Mouse (Mus musculus) liver, embryonic 15.5 days (tissue): ENCODE measurements around the gene Acad12. TPM values are rescaled to one million over a fixed set of nuclear protein-coding genes. Genes with fewer than 3 reads are reported as not detected.
A peak's percentile ranks its signal among the peaks of the same experiment; 100 is the strongest.

Experiments
- ATAC-seq: fragments of 200-750 bp; cut with Nextera tagmentation; 2 replicates; pipeline ENCODE4 v1.8.0; 2017; ENCODE audit warnings: moderate number of reproducible peaks, mild to moderate bottlenecking, moderate library complexity; ENCODE audit not compliant: insufficient read depth
- H3K27ac ChIP-seq: fragments of 300-500 bp; sonication (generic); replicated peaks from 2 replicates; pipeline ENCODE4 v1.5.1; 2015; ENCODE audit warnings: mild to moderate bottlenecking, inconsistent platforms
- H3K27me3 ChIP-seq: fragments of 300-500 bp; sonication (generic); 2 replicates; pipeline ENCODE4 v1.6.1; 2015; ENCODE audit warnings: mild to moderate bottlenecking, inconsistent platforms
- H3K36me3 ChIP-seq: fragments of 300-500 bp; sonication (generic); replicated peaks from 2 replicates; pipeline ENCODE4 v1.6.1; 2015; ENCODE audit warnings: moderate library complexity, mild to moderate bottlenecking, inconsistent platforms
- H3K4me1 ChIP-seq: fragments of 300-500 bp; sonication (generic); replicated peaks from 2 replicates; pipeline ENCODE4 v1.6.1; 2015; ENCODE audit warnings: inconsistent platforms
- H3K4me2 ChIP-seq: fragments of 300-500 bp; sonication (generic); 2 replicates; pipeline ENCODE4 v1.6.1; 2015; ENCODE audit warnings: moderate library complexity, mild to moderate bottlenecking, inconsistent platforms
- H3K4me3 ChIP-seq: fragments of 300-500 bp; sonication (generic); replicated peaks from 2 replicates; pipeline ENCODE4 v1.5.1; 2015; ENCODE audit warnings: mild to moderate bottlenecking, inconsistent platforms
- H3K9ac ChIP-seq: fragments of 300-500 bp; sonication (generic); 2 replicates; pipeline ENCODE4 v1.6.1; 2015; ENCODE audit warnings: moderate library complexity, mild to moderate bottlenecking, inconsistent platforms
- H3K9me3 ChIP-seq: fragments of 300-500 bp; sonication (generic); replicated peaks from 2 replicates; pipeline ENCODE4 v1.6.1; 2016; ENCODE audit warnings: inconsistent platforms
- WGBS: fragments of 180-500 bp; shearing (Covaris S2); methylation state at CpG from one replicate; pipeline ENCODE4 v1.1.7; 2015; ENCODE audit warnings: mixed read lengths; ENCODE audit not compliant: insufficient replicate concordance; 5-methylcytosine and 5-hydroxymethylcytosine counted together
- polyA plus RNA-seq: library from polyadenylated mRNA; unstranded; fragments of >200 nt; fragmentation: Nextera tagmentation; extraction: Ambion mirVana; gene quantifications from 2 replicates; pipeline ENCODE4 v1.2.1, GENCODE M21; 2015

The Acad12 gene
- polyA plus RNA-seq, 1 experiment from 2014 or later: 1.2 TPM

DNA sequence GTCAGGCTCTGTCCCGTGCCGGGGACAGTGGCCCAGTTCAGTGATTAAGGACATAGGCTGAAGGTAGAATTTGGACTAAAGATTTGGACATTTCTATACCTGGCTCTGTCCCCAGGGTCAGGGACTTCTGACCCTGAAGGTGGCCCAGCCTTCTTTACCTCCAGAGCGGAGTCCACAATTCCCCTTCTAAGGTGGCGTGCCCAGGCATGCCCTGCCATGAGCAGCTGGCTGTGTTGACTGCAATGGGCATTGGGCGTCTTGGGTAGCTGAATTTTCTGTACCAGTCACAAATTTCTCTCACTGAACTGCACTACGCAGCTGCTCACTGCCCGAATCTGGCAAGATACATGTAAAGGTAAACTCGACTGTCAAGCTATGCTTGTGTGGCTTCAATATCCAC, 36.8 kb downstream of the Acad12 start:
- Histone ChIP-seq H3K4me1 (peaks cover 28% of the 10 kb centered on the region), H3K27ac (no peak overlapping the region), H3K9me3 (no peaks in the 10 kb centered on the region), H3K9ac (no peak overlapping the region), H3K4me3 (no peak overlapping the region), H3K4me2 (no peak overlapping the region), H3K27me3 (no peaks in the 10 kb centered on the region), H3K36me3 (peaks cover 36% of the 10 kb centered on the region)
- 77% methylated on average over 8 of the region's 8 CpGs for WGBS
- ATAC-seq: no peak

- no peak overlapping the region for H3K4me2 ChIP-seq
- ATAC-seq: no peak
- no peaks in the 10 kb centered on the region; the same call in 1 of the 2 replicates for H3K4me1 ChIP-seq
- peaks cover 82% of the 10 kb centered on the region for H3K36me3 ChIP-seq
- no peak overlapping the region for H3K9ac ChIP-seq
- no peak overlapping the region for H3K4me3 ChIP-seq
- 76% methylated on average over 11 of the region's 11 CpGs for WGBS
- no peak overlapping the region for H3K27ac ChIP-seq
- H3K27me3 ChIP-seq: no peaks in the 10 kb centered on the region
- H3K9me3 ChIP-seq: no peaks in the 10 kb centered on the region
Observed at GRCm38 (mm10) chr5:121576927-121577488, 41.7 kb downstream of the Acad12 start.

DNA sequence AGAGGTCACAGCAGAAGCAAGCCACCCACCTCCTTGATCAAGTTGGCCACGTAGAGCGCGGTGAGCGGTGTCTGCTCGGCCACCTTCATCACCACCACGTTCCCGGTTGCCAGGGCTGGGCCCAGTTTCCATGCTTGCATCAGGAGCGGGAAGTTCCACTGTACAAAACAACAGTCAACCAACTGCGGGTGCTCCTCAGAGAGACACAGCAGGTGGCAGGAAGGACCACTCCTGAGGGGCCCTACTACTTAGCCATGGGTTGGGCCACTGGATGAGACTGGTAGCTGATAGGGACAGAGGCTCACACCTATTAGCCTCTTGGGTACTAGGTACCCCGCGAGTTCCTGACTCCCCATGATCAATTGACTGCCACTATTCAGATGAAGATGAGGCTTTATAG, 42.9 kb downstream of the Acad12 start:
- H3K4me1 ChIP-seq: no peaks in the 10 kb centered on the region
- no peak for ATAC-seq
- peaks cover 93% of the 10 kb centered on the region for H3K36me3 ChIP-seq
- H3K4me2 ChIP-seq: no peak overlapping the region
- no peak overlapping the region for H3K27ac ChIP-seq
- 90% methylated on average over 11 of the region's 11 CpGs for WGBS
- no peaks in the 10 kb centered on the region for H3K27me3 ChIP-seq
- no peak overlapping the region for H3K9ac ChIP-seq
- no peaks in the 10 kb centered on the region for H3K9me3 ChIP-seq
- no peak overlapping the region for H3K4me3 ChIP-seq

- Histone ChIP-seq H3K36me3 (peaks cover 94% of the 10 kb centered on the region), H3K9me3 (no peaks in the 10 kb centered on the region), H3K4me3 (no peak overlapping the region), H3K9ac (no peak overlapping the region), H3K4me1 (no peaks in the 10 kb centered on the region), H3K27me3 (no peaks in the 10 kb centered on the region), H3K27ac (no peak overlapping the region), H3K4me2 (no peak overlapping the region)
- no peak for ATAC-seq
- WGBS: 79% methylated on average over 13 of the region's 13 CpGs
Observed at GRCm38 (mm10) chr5:121574145-121574544, 44.6 kb downstream of the Acad12 start.

DNA sequence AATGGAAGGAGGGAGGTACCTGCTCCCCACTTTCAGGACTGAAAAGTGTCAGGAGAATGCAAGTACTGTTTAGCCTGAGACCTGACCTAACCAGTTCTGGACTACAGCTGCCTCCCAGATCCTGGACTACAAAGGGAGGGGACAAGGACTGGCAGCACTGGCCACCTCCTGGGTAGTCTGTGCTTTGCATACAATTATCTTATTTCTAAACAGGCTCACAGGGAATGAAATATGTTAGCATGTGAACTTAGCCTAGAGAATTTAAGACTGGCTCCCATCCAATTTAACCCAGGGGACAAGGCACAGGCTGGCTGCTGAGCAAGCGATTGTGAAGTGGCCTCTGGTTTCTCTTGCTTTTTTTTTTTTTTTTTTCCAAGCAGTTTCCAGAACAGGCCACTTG, 48.0 kb downstream of the Acad12 start:
- Histone ChIP-seq H3K9me3 (no peaks in the 10 kb centered on the region), H3K36me3 (peaks cover 85% of the 10 kb centered on the region), H3K4me2 (no peak overlapping the region), H3K27ac (no peak overlapping the region), H3K9ac (no peak overlapping the region), H3K27me3 (no peaks in the 10 kb centered on the region), H3K4me1 (no peaks in the 10 kb centered on the region; the same call in none of the 2 replicates), H3K4me3 (no peak overlapping the region)
- WGBS: 77% methylated on average over 1 of the region's 1 CpGs
- ATAC-seq: no peak

DNA sequence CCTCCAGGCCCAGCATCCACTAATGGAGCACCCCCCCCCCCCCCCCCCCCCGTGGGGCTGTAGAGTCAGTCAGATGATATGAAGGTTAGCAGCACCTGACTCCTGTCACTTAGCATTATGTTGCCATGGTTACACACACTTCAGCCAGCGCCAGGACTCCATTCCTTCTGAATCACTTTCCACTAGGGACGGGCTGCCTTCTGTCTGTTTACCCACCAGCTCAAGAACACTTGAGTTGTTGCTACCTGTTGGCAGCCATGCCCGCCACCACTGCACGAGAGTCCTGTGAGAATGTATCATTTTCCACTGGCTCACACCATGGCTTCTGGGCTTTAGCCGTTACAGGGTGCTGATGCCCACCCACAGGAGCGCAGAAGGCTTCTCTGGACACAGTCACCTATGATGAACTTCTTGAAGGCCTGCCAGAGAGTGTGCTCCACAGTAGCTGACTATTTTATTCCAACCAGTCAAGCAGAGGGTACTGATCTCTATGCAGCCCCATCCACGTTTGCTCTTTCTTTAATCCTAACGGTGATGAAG, 48.8 kb downstream of the Acad12 start:
- ATAC-seq: no peak
- Histone ChIP-seq H3K27me3 (no peaks in the 10 kb centered on the region), H3K36me3 (peaks cover 77% of the 10 kb centered on the region), H3K9ac (no peak overlapping the region), H3K27ac (no peak overlapping the region), H3K9me3 (no peaks in the 10 kb centered on the region), H3K4me1 (peaks cover 7% of the 10 kb centered on the region), H3K4me2 (no peak overlapping the region), H3K4me3 (no peak overlapping the region)
- 82% methylated on average over 9 of the region's 9 CpGs for WGBS

- ATAC-seq: peak; percentile 47; the same call in 1 of the 2 replicates
- 0 out of 2 replicates have a peak overlapping the region, but pooled peaks have one; percentile 14 for H3K27ac ChIP-seq
Observed at GRCm38 (mm10) chr5:121566035-121566681, 52.6 kb downstream of the Acad12 start.

GRCm38 (mm10) chr5:121564468-121564895, 54.3 kb downstream of the Acad12 start:
- H3K4me1 ChIP-seq: peaks cover 14% of the 10 kb centered on the region
- peaks cover 23% of the 10 kb centered on the region for H3K36me3 ChIP-seq
- no peak overlapping the region for H3K9ac ChIP-seq
- ATAC-seq: no peak
- H3K9me3 ChIP-seq: no peaks in the 10 kb centered on the region
- H3K4me3 ChIP-seq: peak overlapping the region; percentile 25; the same call in 1 of the 2 replicates
- H3K27me3 ChIP-seq: no peaks in the 10 kb centered on the region
- H3K27ac ChIP-seq: no peak overlapping the region
- H3K4me2 ChIP-seq: peak overlapping the region; percentile 61
- 7% methylated on average over 11 of the region's 11 CpGs for WGBS

More at GRCm38 (mm10) chr5:121566035-121566681, 52.6 kb downstream of the Acad12 start:
- H3K9me3 ChIP-seq: no peaks in the 10 kb centered on the region
- no peak overlapping the region for H3K9ac ChIP-seq
- 72% methylated on average over 16 of the region's 16 CpGs for WGBS
- H3K36me3 ChIP-seq: peaks cover 40% of the 10 kb centered on the region
- no peak overlapping the region for H3K4me2 ChIP-seq
- H3K4me1 ChIP-seq: peaks cover 14% of the 10 kb centered on the region
- no peak overlapping the region for H3K4me3 ChIP-seq
- no peaks in the 10 kb centered on the region for H3K27me3 ChIP-seq

- Histone ChIP-seq H3K27me3 (no peaks in the 10 kb centered on the region; the same call in 1 of the 2 replicates), H3K9me3 (no peaks in the 10 kb centered on the region), H3K4me2 (no peak overlapping the region), H3K4me1 (peaks cover 14% of the 10 kb centered on the region), H3K9ac (no peak overlapping the region), H3K27ac (no peak overlapping the region), H3K36me3 (peaks cover 8% of the 10 kb centered on the region), H3K4me3 (no peak overlapping the region)
- no peak for ATAC-seq
- WGBS: 65% methylated on average over 3 of the region's 3 CpGs
Observed at GRCm38 (mm10) chr5:121562436-121562835, 56.3 kb downstream of the Acad12 start.

DNA sequence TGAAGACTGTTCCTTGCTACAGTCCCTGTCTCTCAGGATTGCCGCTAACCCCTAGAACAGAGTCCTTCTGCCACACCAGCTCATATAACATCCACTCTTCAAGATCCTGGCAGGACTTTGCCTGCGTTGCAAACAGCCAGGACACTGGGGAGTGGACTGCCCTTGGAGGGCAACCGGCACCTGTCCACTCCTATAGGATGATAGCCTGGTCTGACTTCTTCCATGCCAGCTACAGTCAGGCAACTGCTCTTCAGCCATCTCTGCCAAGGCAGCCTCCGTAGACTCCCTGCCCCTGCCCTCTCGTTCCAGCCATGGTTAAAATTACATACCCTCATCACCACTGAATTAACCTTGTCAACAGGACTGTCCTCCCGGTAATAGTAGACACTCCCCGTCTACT, 69.5 kb downstream of the Acad12 start:
- no peak overlapping the region for H3K4me2 ChIP-seq
- H3K9ac ChIP-seq: no peak overlapping the region
- H3K4me3 ChIP-seq: no peak overlapping the region
- no peaks in the 10 kb centered on the region for H3K36me3 ChIP-seq
- H3K9me3 ChIP-seq: no peaks in the 10 kb centered on the region
- no peak overlapping the region for H3K27ac ChIP-seq
- ATAC-seq: no peak
- H3K27me3 ChIP-seq: no peaks in the 10 kb centered on the region
- WGBS: 74% methylated on average over 7 of the region's 7 CpGs
- peaks cover 39% of the 10 kb centered on the region for H3K4me1 ChIP-seq

DNA sequence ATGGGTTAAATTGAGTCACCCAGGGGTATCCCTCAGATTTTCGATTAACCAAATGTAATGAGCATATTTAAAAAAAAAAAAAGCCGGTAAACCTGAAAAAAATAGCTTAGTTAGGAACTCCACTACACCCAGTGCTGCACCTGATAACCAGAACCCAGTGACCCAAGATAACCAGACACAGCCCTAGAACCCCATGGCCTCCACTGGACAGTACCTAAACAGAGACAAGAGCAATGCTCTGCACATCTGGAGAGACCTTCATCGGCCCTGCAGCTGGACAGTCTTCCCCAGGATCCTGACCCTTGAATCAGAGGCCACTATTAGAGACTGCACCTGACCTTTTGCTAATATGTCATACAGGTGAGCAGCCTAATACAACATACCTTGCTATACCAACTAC, 71.7 kb downstream of the Acad12 start:
- 0 out of 2 replicates have a peak, but pooled peaks have one; percentile 32 for ATAC-seq

More for the DNA sequence above, 71.7 kb downstream of the Acad12 start:
- Histone ChIP-seq H3K9ac (peak overlapping the region; percentile 98; the same call in 1 of the 2 replicates), H3K27me3 (no peaks in the 10 kb centered on the region), H3K36me3 (no peaks in the 10 kb centered on the region), H3K4me2 (peak overlapping the region; percentile 77), H3K4me1 (peaks cover 53% of the 10 kb centered on the region), H3K4me3 (peak overlapping the region; percentile 97), H3K9me3 (no peaks in the 10 kb centered on the region), H3K27ac (peak overlapping the region; percentile 92)
- 39% methylated on average over 3 of the region's 3 CpGs for WGBS
